Mouse (Mus musculus): ENCODE measurements around the gene Stx5a. TPM values are rescaled to one million over a fixed set of nuclear protein-coding genes. Genes with fewer than 3 reads are reported as not detected.

Stx5a gene
- 10 to 100 TPM; 95.0 to 99.4 TPM for total RNA-seq (2023)

DNA sequence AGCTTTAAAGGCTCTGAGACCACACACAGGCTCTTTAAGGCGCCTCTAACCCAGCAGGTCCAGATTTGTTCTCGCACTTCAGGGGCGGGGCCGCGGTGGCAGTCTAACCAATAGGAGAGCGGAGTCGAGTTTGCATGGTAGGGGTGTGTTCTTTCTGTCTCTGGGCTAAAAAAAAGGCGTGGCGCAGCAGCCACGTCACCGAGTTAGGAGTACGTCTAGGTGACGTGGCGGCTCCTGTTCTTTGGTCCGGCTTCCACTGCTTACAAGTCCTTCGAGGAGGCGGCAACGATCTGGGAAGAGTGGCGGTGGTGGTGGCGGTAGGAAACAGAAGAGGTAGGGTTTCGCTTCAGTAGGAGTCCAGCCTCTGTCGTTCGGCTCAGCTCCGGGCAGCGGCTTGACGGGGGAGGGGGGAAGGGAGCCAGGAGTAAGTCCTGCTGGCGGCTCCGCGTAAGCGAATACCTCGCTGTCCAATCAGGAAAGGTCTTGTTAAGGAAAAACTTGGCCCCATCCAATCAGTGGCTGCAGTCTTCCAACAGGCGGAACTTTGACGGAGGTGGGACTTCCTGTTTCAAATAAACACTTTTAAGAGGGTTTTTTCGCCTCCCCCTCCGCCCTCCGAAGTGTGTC is at the start of gene Stx5a:
TSS of gene Stx5a (plus strand) at position 171 of the 627 bp plus-strand sequence.

GRCm38 (mm10) chr19:8722907-8723573 is 18.2 kb upstream of the Stx5a start, which contains the start of gene Slc3a2:
Gene Slc3a2, minus strand, starts transcription at chr19:8723369.

DNA sequence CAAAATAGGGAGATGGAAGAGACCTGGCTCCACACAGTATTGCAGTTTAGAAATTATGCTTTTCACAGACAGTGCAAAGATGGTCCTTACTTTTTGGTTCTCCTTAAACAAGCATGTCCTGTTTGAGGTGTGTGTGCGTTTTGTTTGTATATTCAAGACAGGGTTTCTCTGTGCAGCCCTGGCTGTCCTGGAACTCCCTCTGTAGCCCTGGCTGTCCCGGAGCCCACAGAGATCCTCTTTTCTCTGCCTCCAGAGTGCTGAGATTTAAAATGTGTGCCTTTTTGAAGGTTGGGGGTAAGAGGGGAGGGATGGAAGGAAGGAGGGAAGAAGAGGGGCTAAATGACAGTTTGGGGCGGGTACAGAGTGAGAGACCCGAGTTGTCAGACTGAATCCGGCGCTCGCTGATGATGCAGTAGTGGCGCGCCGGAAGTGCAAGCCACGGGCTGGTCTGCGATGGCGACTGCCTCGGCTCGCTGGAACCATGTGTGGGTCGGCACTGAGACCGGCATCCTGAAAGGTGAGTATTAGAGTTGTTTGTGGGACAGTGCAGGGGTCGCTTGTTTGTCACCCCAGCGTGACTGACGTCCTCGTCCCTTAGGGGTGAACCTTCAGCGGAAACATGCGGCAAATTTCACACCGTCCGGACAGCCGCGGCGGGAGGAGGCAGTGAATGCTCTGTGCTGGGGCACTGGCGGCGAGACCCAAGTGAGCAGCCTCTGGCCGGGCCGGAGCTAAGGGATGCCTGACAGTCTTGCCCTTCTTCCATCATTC is 5.6 kb upstream of the Stx5a start, which contains the start of gene Wdr74:
TSS of gene Wdr74 (plus strand) at position 439 of the 771 bp plus-strand sequence.

DNA sequence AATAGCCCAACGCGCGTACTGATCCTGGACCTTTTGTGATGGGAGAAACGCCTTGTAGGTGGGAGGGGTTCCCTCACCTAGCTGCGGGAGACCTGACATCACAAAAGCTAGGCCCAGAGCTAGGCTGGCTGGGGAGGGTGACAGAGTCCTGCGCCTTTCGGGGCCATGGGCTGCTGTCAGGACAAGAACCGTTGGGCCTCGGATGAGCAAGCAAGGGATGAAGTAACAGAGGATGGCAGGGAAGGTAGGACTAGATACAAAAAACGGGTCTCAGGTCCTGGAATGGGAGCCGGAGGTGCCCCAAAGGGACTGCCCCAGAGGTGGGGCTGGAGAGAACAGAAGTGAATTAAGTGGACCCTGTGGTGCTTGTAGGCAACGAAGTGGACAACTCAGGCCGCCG is 610 bp upstream of the Stx5a start, which contains the start of gene 1700092M07Rik:
TSS of gene 1700092M07Rik (plus strand) at position 116 of the 400 bp plus-strand sequence.

DNA sequence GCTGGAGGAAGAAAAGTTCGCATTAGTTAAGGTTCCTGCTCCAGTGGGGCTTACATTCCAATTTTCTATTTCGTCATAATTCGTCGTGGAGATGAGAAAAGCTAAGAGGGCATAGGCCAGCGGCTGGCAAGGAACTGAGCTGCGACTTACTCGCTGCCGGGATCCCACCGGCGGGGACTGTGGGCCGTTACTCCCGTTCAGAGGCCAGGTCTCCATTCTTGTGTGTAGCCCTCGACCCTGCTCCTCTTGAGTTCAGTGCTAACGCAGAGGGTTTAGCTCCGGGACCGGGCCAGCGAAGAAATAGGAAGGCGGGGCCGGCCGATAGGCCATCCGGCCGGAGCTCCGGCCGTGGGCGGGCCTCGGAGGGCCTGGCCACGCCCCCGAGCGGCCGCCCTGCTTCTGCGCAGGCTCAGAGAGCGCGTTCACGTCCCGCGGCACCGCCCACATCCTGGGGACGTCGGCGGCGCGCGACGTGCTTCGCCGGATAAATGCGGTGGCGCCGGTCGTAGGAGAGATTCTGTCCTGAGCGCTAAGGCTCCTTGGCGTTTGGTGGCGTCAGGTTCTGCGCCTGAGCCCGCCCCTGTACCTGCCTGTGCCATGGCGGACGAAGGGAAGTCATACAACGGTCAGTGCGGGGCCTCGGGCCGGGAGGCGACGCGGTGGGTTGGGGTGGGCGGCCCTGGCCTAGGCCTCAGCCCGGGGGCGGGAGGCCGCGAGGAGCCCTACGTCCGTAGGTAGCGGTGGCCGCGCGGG is 15.6 kb downstream of the Stx5a start, which contains the start of gene Nxf1:
TSS of gene Nxf1 (plus strand) at position 439 of the 753 bp plus-strand sequence.

GRCm38 (mm10) chr19:8770567-8771270 is 29.5 kb downstream of the Stx5a start, which contains the start of gene Tmem223:
Gene Tmem223, plus strand, starts transcription at chr19:8770996.

DNA sequence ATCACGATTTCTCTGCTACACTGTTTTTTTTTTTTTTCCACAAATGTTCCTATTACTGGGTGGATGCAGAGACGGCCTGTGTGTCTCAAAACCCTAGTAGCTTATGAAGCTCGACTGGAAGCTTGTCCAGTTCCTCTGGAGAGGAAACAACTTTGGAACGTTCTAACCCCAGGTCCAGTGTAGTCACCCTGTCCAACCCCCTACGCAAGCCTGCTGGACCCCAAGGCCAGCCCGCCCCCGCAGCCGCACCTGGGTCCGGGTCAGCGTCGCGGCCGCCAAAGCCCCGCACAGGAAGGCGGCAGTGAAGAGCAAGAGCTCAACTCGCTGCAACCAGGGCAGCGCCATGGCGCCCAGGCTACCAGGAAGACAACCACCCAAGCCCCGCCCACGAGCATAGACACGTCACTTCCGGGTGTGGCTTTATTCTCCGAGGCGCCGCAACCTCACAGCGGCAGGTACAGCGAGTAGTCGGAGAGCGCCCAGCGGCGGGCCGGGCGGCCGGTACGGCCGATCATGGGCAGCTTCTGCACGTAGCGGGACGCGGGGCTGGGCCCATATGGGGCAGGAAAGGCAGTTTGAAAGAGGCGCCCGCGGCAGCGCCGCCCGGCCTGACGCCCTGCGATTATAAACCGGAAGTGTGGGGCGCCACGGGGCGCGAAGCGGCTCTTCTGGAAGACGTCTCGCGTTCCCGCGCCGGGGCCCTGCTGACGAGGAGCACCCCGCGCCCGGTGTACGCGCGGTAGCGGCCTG is 33.0 kb downstream of the Stx5a start, which contains the start of gene Tmem179b:
TSS of gene Tmem179b (minus strand) at position 382 of the 750 bp plus-strand sequence.

GRCm38 (mm10) chr19:8786008-8786781 is 45.0 kb downstream of the Stx5a start, which contains the start of gene Taf6l:
Gene Taf6l, minus strand, starts transcription at chr19:8786417.

DNA sequence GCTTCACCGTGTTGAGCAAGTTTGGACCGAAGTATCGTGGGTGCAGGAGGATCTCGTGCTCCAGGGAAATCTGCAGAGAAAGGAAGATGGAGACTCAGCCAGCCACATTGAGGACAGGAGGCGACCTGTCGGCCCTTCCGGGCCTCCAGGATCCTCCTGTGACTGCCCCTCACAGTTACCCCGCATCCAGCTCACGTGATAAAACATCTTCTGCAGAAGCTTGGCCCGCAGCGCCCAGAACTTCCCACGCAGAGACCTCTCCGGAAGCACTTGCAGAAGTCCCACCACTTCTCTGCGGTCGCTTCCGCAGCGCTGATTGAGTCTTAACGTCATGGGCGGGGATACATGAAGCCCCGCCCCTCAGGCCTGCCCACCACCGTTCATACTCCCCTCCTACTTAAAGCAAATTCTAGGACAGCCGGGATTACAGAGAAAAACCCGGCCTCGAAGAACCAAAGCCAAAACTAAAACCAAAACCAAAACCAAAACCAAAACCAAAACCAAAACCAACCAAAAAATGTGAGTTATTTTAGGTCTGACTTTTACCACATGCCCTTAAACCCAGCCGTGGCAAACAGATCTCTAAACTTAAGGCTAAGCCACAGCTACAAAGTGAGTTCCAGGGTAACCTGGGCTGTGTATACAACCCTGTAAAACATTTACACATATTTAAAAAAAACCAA is 57.2 kb downstream of the Stx5a start, which contains the start of gene Polr2g:
TSS of gene Polr2g (minus strand) at position 314 of the 683 bp plus-strand sequence.

GRCm38 (mm10) chr19:8802130-8802821 is 61.1 kb downstream of the Stx5a start, which contains the start of gene Zbtb3:
Gene Zbtb3, plus strand, starts transcription at chr19:8802555.

Other genes with a start within 250 kb of the Stx5a start
- not detected for gene Slc22a8, start 150.2 kb upstream of the Stx5a start, total RNA-seq (2023)
- gene Slc22a6, start 123.4 kb upstream of the Stx5a start, total RNA-seq (2023), result not detected
- gene Chrm1, start 77.6 kb upstream of the Stx5a start, total RNA-seq (2023), result under 1 TPM; 0.07 to 0.39 TPM
- 100 to 1,000 TPM; 110 to 140 TPM for gene Slc3a2, start 18.0 kb upstream of the Stx5a start, total RNA-seq (2023)
- gene Wdr74, start 5.6 kb upstream of the Stx5a start, total RNA-seq (2023), result 10 to 100 TPM; 18.5 to 22.5 TPM
- gene 1700092M07Rik, start 695 bp upstream of the Stx5a start, total RNA-seq (2023), result 1 to 10 TPM in 1 of 2 experiments, not detected in 1; 1.6 TPM
- 100 to 1,000 TPM; 148 to 149 TPM for gene Nxf1, start 15.7 kb downstream of the Stx5a start, total RNA-seq (2023)
- 10 to 100 TPM; 24.2 to 30.1 TPM for gene Tmem223, start 29.6 kb downstream of the Stx5a start, total RNA-seq (2023)
- gene Tmem179b, start 33.1 kb downstream of the Stx5a start, total RNA-seq (2023), result 10 to 100 TPM; 81.5 to 81.7 TPM
- gene Taf6l, start 45.0 kb downstream of the Stx5a start, total RNA-seq (2023), result 10 to 100 TPM; 12.6 to 14.4 TPM
- gene Polr2g, start 57.2 kb downstream of the Stx5a start, total RNA-seq (2023), result 10 to 100 TPM; 42.9 to 43.0 TPM
- 1 to 10 TPM; 1.1 to 1.4 TPM for gene Zbtb3, start 61.1 kb downstream of the Stx5a start, total RNA-seq (2023)
- gene Ttc9c, start 77.9 kb downstream of the Stx5a start, total RNA-seq (2023), result 10 to 100 TPM; 25.6 to 25.7 TPM
- gene Hnrnpul2, start 78.6 kb downstream of the Stx5a start, total RNA-seq (2023), result 10 to 100 TPM; 91.2 to 95.0 TPM
- gene AC129217.1, start 88.4 kb downstream of the Stx5a start, total RNA-seq (2023), result 10 to 100 TPM in 1 of 2 experiments, 1 to 10 TPM in 1; 3.1 to 11.6 TPM
- 10 to 100 TPM; 57.2 to 57.4 TPM for gene Bscl2, start 96.1 kb downstream of the Stx5a start, total RNA-seq (2023)
- under 1 TPM in 1 of 2 experiments, not detected in 1; 0.33 TPM for gene Gng3, start 97.8 kb downstream of the Stx5a start, total RNA-seq (2023)
- gene Lrrn4cl, start 109.4 kb downstream of the Stx5a start, total RNA-seq (2023), result under 1 TPM in 1 of 2 experiments, not detected in 1; 0.13 TPM
- 10 to 100 TPM; 92.2 to 94.2 TPM for gene Ubxn1, start 130.1 kb downstream of the Stx5a start, total RNA-seq (2023)
- gene Uqcc3, start 139.5 kb downstream of the Stx5a start, total RNA-seq (2023), result 10 to 100 TPM; 17.8 to 24.6 TPM
- 10 to 100 TPM in 1 of 2 experiments, 1 to 10 TPM in 1; 5.4 to 17.3 TPM for gene Lbhd1, start 142.3 kb downstream of the Stx5a start, total RNA-seq (2023)
- not detected for gene Gm49403, start 142.5 kb downstream of the Stx5a start, total RNA-seq (2023)
- gene 1810009A15Rik, start 147.4 kb downstream of the Stx5a start, total RNA-seq (2023), result 10 to 100 TPM; 19.4 to 31.7 TPM
- gene Gm49416, start 147.5 kb downstream of the Stx5a start, total RNA-seq (2023), result 10 to 100 TPM in 1 of 2 experiments, not detected in 1; 10.3 TPM
- gene Ints5, start 151.6 kb downstream of the Stx5a start, total RNA-seq (2023), result 10 to 100 TPM; 15.0 to 15.1 TPM
- gene Ganab, start 156.7 kb downstream of the Stx5a start, total RNA-seq (2023), result 10 to 100 TPM; 88.6 to 94.6 TPM
- gene B3gat3, start 179.0 kb downstream of the Stx5a start, total RNA-seq (2023), result 10 to 100 TPM; 39.8 to 40.9 TPM
- gene Rom1, start 187.9 kb downstream of the Stx5a start, total RNA-seq (2023), result 1 to 10 TPM; 2.4 to 3.1 TPM
- 10 to 100 TPM; 46.2 to 51.1 TPM for gene Eml3, start 188.1 kb downstream of the Stx5a start, total RNA-seq (2023)
- gene Mta2, start 200.5 kb downstream of the Stx5a start, total RNA-seq (2023), result 100 to 1,000 TPM; 106 to 109 TPM
- 1 to 10 TPM; 7.5 to 8.5 TPM for gene Tut1, start 212.4 kb downstream of the Stx5a start, total RNA-seq (2023)
- gene Eef1g, start 225.6 kb downstream of the Stx5a start, total RNA-seq (2023), result 100 to 1,000 TPM; 131 to 159 TPM
- gene Ahnak, start 247.9 kb downstream of the Stx5a start, total RNA-seq (2023), result 100 to 1,000 TPM; 396 to 493 TPM